Mouse (Mus musculus) cerebellum, postnatal 4 days (tissue): ENCODE results near the gene Arpc4.

Experiments used
- DNase-seq, 2 experiments: peaks; one replicate each; pipeline ENCODE4 v3.0.0; 2022; ENCODE audit warnings: low spot score in 2 of 2, mixed read lengths in 1 of 2

The Arpc4 gene

DNA sequence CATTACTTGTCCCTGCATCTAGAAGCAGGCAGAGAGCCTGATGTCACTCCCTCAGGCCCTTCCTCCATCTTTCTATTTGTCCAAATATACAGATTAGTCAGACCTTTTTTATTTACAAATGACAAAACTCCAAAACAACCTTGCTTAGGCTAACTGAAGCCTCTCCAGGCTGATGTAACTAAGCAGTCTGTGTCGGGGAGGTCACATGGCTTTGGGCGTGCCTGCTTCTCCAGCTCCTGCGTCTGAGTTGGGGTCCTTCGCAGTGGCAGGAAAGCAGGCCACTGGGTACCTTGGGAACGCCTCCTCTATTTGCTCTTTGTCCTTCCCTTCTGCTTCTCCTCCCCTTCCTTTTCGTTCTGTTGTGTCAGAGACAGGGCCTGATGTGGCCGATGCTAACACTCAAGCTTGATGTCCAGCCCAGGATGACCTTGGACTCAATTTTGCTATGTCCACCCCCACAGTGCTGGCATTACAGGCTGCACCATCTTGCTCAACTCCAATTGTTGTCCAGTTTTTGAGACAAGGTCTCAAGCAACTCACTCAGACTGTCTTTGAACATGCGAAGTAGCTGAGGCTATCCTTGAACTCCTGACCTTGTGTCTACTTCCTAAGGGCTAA lies 13.3 kb upstream of the Arpc4 start:
- DNase-seq, result no peak

DNA sequence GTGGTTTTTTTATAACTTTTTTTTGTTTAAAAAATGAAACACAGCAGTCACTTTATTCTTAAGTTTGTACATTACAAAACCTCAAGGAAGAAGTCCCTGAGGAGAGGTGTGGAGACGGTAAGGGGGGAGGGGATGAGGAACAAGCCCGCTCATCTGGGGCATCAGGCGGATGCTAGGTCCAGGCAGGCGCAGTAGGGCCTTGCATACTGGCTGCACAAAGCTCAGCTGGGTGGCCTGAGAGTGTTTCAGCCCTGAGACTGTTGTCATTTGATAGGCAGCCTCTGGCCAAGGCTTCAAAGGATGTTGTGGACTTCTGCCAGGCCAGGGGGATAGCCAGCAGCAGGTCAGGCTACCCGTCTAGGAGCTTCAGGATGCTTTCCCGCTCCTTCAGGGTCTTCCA lies 11.3 kb upstream of the Arpc4 start:
- DNase-seq, result no peak

DNA sequence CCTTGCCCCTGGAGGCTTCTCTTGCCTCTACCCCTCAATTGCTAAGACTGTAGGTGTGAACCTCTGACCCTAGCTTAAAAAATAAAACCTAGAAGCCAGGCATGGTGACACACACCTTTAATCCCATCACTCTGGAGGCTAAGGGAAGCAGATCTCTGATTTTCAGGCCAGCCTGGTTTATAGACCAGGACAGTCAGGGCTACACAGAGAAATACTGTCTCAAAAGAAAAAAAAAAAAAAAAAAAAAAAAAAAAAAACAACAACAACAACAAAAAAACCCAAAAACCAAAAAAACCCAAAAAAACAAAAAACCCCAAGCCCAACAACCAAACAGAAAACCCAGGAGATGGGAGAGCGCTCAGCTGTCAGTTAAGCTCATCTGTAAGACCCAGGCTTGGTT lies 10.3 kb upstream of the Arpc4 start:
- DNase-seq, result no peak

DNA sequence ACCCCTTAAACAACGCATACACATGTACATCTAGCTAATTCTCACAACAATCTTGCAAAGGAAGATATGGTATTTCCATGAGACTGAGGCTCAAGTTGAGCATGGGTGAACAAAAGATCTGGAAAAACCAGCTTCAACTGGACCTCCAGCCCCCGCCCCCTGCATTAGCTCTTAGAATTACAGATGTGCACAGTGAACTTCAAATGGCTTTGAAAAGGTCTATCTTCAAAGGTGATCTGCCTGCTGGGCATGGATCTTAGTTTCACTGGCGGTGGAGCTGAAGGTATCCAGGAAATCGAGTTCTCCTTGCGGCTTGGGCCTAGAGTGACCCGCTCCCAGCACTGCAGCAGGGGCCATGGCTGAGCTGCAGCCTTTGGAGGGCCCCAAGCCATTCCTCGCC lies 9.8 kb upstream of the Arpc4 start:
- DNase-seq, result no peak

DNA sequence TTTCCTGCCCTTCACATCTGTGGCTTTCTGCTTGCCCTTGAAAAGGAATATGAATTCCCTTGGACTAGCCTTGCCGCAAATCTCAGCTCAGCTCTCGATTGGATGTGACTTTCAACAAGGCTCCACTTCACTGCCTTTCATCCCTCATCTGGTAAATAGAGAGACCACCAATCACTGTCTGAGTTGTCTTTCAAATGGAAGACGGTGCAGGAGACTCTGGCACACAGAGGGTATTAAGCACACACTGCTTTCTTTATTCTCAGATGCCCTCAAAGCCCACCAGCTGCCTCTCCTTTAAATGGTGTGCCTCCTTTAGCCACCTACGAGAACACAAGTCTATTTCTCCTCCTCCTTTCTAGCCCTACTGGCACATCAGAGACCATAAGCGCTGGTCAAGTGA lies 9.3 kb upstream of the Arpc4 start:
- no peak for DNase-seq

DNA sequence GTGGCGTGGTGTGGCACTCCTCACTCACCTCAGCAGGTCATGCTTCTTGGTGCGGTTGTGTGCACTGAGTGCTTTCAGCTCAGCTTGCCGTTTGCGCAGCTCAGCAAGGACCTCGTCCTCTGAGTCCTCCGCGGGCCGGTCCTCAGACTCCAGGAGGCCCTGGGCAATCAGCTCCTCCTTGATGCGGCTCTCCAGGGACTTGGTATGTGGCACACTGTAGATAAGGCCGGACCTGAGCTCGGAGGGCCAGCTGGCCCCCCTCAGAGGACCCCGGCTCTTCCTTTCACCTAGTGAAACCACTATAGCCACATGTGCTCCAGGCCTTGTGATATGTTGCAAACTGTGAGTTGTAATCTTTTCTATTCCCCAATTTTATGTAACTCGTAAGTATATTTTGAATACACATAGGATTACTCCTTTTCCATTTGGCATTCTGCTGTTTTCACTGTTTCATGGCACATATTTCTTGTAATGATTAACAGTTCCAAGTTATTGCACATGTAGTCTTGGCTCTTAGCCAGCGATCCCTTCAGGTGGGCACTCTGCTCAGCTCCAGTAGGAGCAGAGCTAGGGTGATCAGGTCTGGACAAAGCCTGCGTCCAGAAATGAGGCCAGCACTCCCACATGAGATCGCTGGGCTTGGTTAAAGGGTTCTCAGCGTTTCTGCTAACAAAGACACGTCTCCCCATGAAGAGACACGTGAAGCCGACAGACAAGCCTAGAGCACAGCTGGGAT lies 7.6 kb upstream of the Arpc4 start:
- no peak for DNase-seq

DNA sequence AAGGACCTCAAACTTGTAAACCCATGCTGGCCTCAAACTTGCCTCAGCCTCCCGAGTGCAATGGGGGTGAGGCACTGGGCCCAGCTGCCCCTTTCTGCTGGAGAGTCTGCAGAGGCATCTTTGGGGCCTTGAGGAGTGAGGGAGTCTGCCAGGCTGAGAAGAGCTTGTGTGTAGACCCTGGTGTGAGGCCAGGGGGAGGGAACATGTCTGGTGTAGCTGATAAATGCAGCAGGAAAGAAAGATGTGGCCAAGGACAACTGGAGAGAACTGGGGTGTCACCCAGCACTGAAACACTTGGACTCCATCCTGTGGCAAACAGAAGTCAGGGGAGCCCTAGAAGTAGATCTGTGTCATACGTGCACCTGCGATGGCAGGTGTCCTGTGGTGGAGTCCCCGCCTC lies 4.4 kb upstream of the Arpc4 start:
- no peak for DNase-seq

DNA sequence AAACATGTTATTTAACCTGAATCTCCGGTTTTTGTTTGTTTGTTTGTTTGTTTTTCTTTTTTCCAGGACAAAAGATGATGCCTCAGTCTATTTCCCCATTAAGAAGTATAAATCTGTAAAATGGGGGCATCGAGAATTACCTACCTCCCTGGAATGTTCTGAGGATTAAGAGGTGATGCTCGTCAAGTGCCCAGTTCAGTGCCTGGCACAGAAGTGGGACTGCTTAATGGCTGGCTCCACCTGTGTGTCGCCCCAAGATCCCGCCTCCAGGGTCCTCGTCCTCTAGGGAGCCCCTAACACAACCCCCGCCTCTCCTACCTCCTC lies 781 bp upstream of the Arpc4 start:
- no peak for DNase-seq

DNA sequence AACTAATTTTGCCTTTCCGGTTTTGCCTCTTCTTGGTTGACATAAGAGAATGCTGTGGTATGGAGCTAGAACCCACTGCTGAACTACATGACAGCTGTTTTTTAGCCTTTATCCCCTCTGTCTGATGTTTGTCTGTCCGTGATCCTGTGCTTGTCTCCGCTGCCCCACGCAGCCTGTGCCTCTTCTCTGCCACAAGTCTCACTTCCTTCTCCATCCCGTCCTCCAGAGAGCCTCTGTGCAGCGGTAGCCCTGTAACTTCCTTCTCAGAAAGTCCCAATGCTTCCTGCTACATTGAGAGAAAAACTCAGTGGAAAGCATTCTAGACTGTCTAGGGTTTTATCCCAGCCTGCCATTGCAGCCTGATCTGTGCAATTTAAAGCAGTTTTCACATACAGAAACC lies 1.3 kb downstream of the Arpc4 start:
- DNase-seq, result no peak

DNA sequence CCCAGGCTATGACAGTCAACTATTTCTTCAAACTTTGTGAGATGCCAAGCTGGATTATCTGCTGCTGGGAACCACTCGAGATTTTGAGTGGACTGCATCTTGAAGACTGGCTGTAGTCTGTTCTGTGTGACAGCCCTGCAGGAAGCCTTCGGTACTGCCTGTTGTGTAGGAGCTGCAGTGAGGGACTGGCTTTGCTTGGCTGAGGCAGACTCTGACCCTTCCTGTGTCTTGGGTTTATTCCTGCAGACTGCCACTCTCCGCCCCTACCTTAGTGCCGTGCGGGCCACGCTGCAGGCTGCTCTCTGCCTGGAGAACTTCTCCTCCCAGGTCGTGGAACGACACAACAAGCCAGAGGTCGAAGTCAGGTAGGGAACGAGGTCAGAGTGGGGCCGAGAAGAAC lies 2.6 kb downstream of the Arpc4 start:
- DNase-seq, result no peak

DNA sequence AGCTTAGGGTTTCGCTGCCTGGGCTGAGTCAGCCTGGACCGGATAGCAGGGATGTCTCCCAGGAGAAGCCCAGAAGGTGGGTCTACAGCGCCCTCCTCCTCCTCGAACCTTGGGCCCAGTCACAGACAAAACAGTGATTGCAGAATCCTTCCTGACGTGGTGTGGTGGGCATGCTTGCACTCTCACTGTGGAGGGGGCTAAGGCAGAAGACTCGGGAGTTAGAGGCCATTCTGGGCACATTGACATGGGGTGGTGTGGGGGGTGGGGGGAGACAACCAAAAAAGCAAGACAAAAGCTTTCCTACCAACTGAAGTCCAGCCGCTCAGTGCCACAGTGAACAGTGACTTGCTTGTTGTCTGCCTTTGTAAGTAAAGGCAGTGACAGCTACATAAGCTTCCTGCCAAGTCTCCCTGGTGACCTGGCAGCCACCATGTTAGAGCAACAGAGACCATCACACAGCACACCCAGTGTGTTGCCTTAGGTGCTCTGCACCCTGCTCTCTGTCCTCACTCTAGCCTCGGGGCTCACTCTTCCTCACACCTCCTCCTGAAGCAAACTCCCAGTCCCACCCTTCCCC lies 6.5 kb downstream of the Arpc4 start:
- peak in 1 of 2 experiments; percentile 16 for DNase-seq

DNA sequence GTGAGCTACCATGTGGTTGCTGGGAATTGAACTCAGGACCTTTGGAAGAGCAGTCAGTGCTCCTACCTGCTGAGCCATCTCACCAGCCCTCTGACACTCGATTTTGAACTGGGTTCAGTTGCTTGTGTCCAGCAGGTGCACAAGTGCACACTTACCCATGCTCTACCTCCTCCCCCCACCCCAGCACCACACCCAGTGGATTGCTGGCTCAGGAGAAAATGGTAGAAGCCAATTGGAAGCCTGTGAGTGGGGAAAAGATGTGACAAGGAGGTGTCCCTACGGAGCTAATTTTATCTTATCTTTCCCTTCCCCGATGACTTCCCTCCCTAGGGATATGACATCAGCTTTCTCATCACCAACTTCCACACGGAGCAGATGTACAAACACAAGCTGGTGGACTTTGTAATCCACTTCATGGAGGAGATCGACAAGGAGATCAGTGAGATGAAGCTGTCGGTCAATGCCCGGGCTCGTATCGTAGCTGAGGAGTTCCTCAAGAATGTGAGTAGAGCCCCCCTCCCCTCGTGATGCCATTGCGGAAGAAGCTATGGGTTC lies 7.3 kb downstream of the Arpc4 start:
- no peak for DNase-seq

DNA sequence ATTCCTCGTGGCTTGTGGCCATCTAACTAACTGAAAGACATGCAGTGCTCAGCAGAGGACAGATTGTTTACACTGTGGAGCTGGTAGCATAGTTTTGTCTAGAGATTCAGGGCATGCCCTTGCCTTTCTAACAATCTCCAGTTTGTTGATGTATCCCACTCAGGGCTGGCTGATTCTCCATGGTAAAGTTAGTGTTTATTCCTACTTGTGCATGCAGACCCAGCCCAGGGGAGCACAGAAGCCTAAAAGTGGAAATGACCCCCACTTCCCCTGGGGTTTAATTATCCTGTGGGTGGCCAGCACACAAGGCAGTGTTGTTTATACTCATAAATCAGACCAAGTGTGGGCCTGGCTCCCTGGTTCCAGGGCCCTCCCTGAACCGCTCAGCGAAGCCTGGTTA lies 8.1 kb downstream of the Arpc4 start:
- no peak for DNase-seq

DNA sequence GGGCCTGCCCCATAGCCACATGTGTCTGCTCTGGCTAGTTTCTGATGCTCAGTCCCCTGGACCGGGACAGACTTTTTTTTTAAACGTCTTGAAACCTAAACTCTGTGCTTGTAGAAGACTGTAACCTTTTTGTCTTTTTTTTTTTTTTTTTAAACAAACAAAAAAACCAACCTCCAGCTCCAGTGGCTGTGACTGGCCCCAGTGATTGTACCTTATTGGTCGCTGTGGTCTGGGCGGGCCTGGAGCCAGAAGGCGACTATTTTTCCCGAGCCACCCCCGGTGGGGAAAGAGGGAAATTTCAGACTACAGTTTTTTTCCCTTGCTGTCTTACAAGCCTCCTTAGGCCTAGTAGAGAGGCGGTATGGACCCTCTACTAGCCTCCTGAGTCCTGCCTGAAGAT lies 11.0 kb downstream of the Arpc4 start, which contains the start of gene Ttll3:
Gene Ttll3, plus strand, starts transcription at position 301 of the 400 bp plus-strand sequence.
- DNase-seq, result no peak

DNA sequence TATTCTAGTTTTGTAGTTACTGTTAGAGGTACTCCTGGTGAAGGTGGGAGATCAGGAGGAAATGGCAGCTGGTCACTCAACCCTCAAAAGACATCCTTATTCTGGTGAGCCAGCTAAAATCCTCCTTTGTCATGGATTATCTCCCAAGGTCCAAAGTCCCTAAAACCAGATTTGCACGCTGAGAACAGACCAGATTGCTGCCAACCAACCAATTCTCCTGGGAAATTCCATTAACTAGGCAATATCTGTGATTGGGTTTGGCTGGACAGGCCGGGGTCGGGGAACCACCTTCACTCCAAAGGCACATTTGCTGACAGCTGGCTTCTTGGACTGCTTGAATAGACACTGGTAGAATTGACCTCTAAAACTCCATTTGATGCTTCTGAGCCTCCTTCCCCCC lies 12.8 kb downstream of the Arpc4 start:
- no peak for DNase-seq

DNA sequence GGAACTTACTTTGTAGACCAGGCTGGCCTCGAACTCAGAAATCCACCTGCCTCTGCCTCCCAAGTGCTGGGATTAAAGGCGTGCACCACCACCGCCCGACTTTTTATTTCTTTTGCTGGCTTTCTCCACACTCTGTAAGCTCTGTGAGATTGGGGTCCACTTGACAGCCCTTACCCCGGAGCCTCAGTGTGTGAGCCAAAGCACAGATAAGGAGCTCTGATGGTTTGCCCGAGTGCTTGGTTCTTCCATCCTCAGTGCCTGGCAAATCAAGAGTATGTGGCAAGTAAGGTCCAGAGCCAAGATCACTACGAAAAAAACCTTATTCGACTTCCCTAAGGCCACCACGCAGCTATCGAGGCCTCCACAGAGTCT lies 14.1 kb downstream of the Arpc4 start:
- DNase-seq, result no peak

DNA sequence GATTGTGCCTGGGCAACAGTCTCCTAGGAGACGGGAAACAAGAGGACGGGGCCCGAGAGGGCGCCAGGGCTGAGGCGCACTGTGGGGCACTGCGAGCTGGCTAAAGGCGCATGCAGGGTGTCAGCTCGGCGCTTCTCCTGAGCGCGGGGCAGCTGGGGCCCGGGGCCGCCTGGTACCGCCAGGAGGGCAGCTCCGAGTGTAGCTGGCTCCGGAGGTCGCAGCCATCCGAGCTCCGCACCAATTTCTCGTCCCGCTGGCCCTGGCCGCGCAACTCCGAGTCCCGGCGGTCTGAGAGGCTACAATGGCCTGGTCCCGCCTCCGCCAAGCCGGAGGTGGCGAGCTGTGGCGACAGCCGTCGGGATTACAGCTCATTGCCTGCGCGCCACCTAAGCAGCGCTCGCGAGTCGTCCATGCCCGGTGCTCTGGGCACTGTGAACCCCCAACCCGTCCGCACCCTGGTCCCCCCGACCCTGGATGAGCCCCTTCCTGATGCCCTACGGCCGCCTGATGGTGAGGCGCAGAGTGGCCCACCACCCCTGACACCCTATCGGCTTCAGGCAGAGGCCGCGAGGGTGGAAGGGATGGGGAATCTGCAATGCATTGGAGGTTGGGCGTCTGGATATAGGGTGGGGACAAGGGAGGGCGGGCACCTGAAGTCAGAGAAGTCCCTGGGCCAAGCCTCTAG lies 14.6 kb downstream of the Arpc4 start:
- peak; percentile 35 to 60 for DNase-seq

DNA sequence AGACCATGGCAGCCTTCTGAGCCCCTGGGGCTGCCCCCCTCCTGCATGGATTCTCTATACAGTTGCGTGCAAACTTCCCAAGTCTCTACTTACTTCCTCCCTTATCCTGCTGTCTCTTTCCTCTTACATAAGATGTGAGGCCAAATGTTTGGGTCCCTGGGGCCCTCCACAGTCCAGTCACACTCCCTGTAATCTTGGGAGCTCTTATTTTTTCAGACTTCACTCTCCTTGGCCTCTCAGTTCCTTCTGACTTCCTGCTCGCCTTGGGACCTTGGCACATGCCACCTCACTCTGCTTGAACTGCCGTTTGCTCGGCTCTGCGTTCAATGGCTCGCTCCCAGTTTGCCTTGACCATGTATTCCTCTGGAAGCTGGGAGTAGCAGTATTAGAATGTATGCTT lies 16.0 kb downstream of the Arpc4 start:
- DNase-seq, result no peak

DNA sequence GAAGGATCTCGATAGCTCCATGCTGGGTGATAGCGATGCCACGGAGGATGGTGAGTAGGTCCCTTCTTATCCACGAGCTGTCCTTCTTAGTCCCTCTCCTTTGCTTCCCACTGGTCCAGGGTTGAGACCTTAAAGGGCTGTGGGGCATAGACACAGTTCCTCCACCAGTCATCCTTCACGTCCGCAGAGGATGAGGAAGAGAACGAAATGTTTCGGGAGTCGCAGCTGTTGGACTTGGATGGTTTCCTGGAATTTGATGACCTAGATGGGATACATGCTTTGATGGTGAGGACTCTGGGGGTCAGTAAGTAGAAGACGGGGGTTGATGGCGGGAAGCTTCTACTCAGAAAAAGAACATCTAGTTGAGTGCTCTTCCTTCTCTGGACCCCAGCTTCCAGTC lies 16.9 kb downstream of the Arpc4 start:
- no peak for DNase-seq

DNA sequence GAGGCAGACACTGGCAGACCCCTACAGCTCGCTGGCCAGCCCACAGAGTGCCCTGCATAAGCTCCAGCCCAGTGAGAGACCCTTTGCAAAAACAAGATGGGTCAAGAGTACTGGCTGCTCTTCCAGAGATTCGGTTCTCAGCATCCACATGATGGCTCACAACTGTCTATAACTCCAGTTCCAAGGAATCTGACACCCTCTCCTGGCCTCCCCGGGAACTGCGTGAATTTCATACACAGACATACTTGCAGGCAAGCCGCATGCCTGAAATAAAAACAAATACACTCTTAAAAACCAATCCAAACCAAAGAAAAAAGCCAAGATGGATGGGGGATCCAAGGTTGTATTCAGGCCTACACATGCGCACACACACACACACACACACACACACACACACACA lies 17.6 kb downstream of the Arpc4 start:
- DNase-seq, result no peak

DNA sequence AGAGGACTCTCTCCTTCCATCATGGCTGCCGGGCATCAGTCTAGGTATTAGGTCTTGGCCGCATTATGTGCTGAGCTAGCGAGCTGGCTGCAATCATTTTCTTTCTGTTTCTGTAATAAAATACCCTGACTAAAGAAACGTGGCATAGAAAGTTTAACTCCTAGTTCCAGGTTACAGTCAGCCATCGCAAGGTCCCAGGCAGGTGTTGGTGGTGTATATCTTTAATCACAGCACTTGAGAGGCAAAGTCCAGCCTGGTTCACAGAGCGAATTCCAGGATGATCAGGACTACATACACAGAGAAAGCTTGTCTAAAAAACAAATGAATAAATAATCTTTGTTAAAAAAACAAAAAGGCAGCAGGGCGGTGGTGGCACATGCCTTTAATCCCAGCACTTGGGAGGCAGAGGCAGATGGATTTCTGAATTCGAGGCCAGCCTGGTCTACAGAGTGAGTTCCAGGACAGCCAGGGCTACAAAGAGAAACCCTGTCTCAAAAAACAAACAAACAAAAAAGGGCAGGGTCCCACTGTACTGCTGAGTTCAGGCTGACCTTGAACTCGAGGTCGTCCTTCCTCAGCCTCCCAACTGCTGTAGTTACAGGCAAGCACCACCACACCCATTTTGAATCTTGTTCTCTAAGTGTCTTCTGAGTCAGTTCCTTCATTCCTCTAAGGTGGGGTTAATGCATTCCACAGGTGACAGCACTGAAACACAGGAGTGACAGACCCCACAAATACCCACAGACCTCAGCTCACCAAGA lies 18.5 kb downstream of the Arpc4 start:
- DNase-seq, result no peak

DNA sequence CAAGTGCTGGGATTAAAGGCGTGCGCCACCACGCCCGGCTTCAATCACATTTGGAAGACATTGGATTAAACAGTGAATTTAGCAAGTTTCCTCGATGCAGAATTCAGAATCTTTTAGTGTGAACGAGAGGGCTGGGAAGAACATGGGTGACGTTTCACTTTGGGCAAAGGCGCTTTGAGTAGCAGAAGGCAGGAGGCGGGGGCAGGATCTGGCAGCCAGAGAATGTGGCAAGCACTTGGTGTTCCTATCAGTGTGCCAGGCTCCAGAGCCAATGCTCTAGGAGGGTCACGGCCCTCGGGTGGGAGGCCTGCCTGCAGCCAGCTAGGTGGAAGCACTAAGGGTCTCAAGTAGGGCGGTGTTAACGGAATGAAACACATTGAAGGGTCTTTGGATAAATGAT lies 24.2 kb downstream of the Arpc4 start:
- no peak for DNase-seq
